In genomic region chr1:188568295-188568961, GRCm38 (mm10) we compare ENCODE assay signal across 15 mouse cellular contexts.
DNase-seq lines count a peak whose midpoint lies in the region; ATAC-seq and TF ChIP-seq lines count a peak whose summit lies in the region.
"Had no signal": no experiment of that assay in that cellular context is flagged by ENCODE, and none has a peak within 500 bp of the region (broad histone marks: within the 10 kb centered on the region; RNA-seq: fewer than 3 reads in every experiment).

No protein-coding gene starts in this region.

- no peaks in the 10 kb centered on the region for H3K4me1 ChIP-seq in midbrain, postnatal 0 days (ENCODE audit: insufficient read depth, low read length)
- no peaks in the 10 kb centered on the region for H3K4me1 ChIP-seq in midbrain, embryonic 15.5 days
- H3K4me1 ChIP-seq: hindbrain, embryonic 12.5 days; liver, embryonic 12.5 days had no signal

- H3K27me3 ChIP-seq in midbrain, postnatal 0 days (ENCODE audit: insufficient read depth, low read length), result no peaks in the 10 kb centered on the region
- H3K27me3 ChIP-seq in midbrain, embryonic 15.5 days (replicated peaks), result no peaks in the 10 kb centered on the region
- H3K27me3 ChIP-seq: hindbrain, embryonic 12.5 days; liver, embryonic 12.5 days had no signal

- no peak for TF ChIP-seq CTCF in midbrain, postnatal 0 days (IDR thresholded peaks at IDR 0.05)
- TF ChIP-seq CTCF in layer of hippocampus, adult 2 months (conservative IDR thresholded peaks at IDR 0.05), result no peak

- ATAC-seq in midbrain, postnatal 0 days (ENCODE audit: low FRiP score), result no peak
- ATAC-seq in midbrain, embryonic 15.5 days (replicated peaks), result no peak
- ATAC-seq: liver, embryonic 12.5 days had no signal

- WGBS in midbrain, postnatal 0 days, result 63% methylated on average over 9 of the region's 9 CpGs
- 63% methylated on average over 9 of the region's 9 CpGs for WGBS in midbrain, embryonic 15.5 days

- intact Hi-C loops in heart, postnatal 36 days (cut with DNase I), result no loop called here

- H3K9ac ChIP-seq in midbrain, postnatal 0 days (replicated peaks; ENCODE audit: low read length, poor library complexity, severe bottlenecking), result no peak overlapping the region
- H3K9ac ChIP-seq in midbrain, embryonic 15.5 days, result no peak overlapping the region
- H3K9ac ChIP-seq: hindbrain, embryonic 12.5 days; liver, embryonic 12.5 days had no signal

- no peaks in the 10 kb centered on the region for H3K36me3 ChIP-seq in midbrain, postnatal 0 days (ENCODE audit: insufficient read depth, low read length)
- no peaks in the 10 kb centered on the region for H3K36me3 ChIP-seq in midbrain, embryonic 15.5 days (replicated peaks)
- H3K36me3 ChIP-seq: hindbrain, embryonic 12.5 days; liver, embryonic 12.5 days had no signal

- H3K9me3 ChIP-seq in midbrain, postnatal 0 days (ENCODE audit: low read length), result no peaks in the 10 kb centered on the region
- H3K9me3 ChIP-seq in midbrain, embryonic 15.5 days, result no peaks in the 10 kb centered on the region
- H3K9me3 ChIP-seq: hindbrain, embryonic 12.5 days; liver, embryonic 12.5 days had no signal

- no peak overlapping the region for H3K27ac ChIP-seq in midbrain, postnatal 0 days (ENCODE audit: low read depth, low read length)
- no peak overlapping the region for H3K27ac ChIP-seq in midbrain, embryonic 15.5 days
- H3K27ac ChIP-seq in layer of hippocampus, adult 2 months, result no peak overlapping the region
- H3K27ac ChIP-seq: hindbrain, embryonic 12.5 days; liver, embryonic 12.5 days had no signal

- DNase-seq in cerebellum, postnatal 14 days, result peak; percentile 64 to 75
- no peak for DNase-seq in cerebellum, adult 18-20 months
- peak; percentile 65 for DNase-seq in midbrain, postnatal 0 days (ENCODE audit: low spot score)
- peak; percentile 20 for DNase-seq in layer of hippocampus, adult 2 months (ENCODE audit: low spot score in 2 of 2)
- DNase-seq in retina, postnatal 7 days (ENCODE audit: low read depth, low spot score), result peak; percentile 29
- no peak for DNase-seq in heart, adult 18-20 months
- DNase-seq in heart, postnatal 36 days, result no peak
- DNase-seq: adrenal gland, adult 8-10 months; gastrocnemius, postnatal 25 days; kidney, adult 9 months; lung, postnatal 36 days; spleen, adult 18-20 months had no signal

- no peak overlapping the region for H3K4me3 ChIP-seq in midbrain, postnatal 0 days (ENCODE audit: low read depth, low read length)
- H3K4me3 ChIP-seq in midbrain, embryonic 15.5 days, result no peak overlapping the region
- H3K4me3 ChIP-seq in layer of hippocampus, adult 2 months, result no peak overlapping the region
- H3K4me3 ChIP-seq: hindbrain, embryonic 12.5 days; liver, embryonic 12.5 days had no signal

- no peak overlapping the region for H3K4me2 ChIP-seq in midbrain, postnatal 0 days (ENCODE audit: low read depth, low read length, poor library complexity, severe bottlenecking)
- H3K4me2 ChIP-seq in midbrain, embryonic 15.5 days, result no peak overlapping the region
- H3K4me2 ChIP-seq: hindbrain, embryonic 12.5 days; liver, embryonic 12.5 days had no signal

Comparison
In these comparisons a context has a peak if more than half of its experiments do, and no peak if none do; other contexts are left out.
1. DNase-seq: peak in cerebellum, postnatal 14 days (2 of 2), midbrain, postnatal 0 days (single experiment), layer of hippocampus, adult 2 months (2 of 2) and retina, postnatal 7 days (single experiment); none in cerebellum, adult 18-20 months (0 of 2), heart, adult 18-20 months (0 of 2) and heart, postnatal 36 days (0 of 2).